In the genomic region with DNA sequence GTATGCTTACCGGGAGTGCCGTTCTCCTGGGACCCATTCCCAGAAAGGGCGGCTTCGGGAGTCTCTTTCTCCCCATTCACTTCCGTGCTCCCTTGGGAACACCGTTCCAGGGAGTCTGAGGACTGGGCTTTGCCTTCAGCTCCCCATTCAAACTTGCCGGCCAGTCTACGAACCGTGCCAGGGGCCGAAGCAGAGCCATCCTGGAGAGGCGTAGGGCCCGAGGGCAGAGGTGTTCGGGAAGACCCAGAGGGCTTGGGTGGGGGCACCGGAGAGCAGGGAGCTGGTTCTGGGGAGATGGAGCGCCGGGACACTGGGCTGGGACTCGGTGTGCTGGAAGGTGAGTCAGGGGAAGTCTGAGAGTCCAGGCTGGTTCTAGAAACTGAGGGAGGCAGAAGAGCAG, we compare ENCODE assay signal across 8 mouse cellular contexts. TPM values are rescaled to one million over a fixed set of nuclear protein-coding genes. Genes with fewer than 3 reads are reported as not detected.
A peak's percentile ranks its signal among the peaks of the same experiment; 100 is the strongest.
DNase-seq lines count a peak whose midpoint lies in the region; ATAC-seq and TF ChIP-seq lines count a peak whose summit lies in the region.

No protein-coding gene starts in this region.

- H3K27ac ChIP-seq in heart, embryonic 16.5 days (ENCODE audit: low read length): no peak overlapping the region

- WGBS in heart, embryonic 16.5 days: 2% methylated on average over 17 of the region's 17 CpGs

- peak; percentile 47; the same call in 1 of the 2 replicates for ATAC-seq in frontal cortex, adult (ENCODE audit: low TSS enrichment)
- ATAC-seq in heart, embryonic 16.5 days (replicated peaks; ENCODE audit: extremely low read depth, insufficient read depth, low FRiP score): no peak; the same call in 1 of the 2 replicates
- ATAC-seq in megakaryocyte progenitor cell, adult 5-6 weeks (replicated peaks; ENCODE audit: poor library complexity): 0 out of 2 replicates have a peak, but pooled peaks have one; percentile 31

- peak overlapping the region; percentile 67 for H3K4me2 ChIP-seq in heart, embryonic 16.5 days (ENCODE audit: low read depth, low read length)

- peaks cover 8% of the 10 kb centered on the region for H3K36me3 ChIP-seq in E14TG2a.4 (ENCODE audit: insufficient read depth, low read length)
- no peaks in the 10 kb centered on the region for H3K36me3 ChIP-seq in heart, embryonic 16.5 days (ENCODE audit: control insufficient read depth, insufficient read depth)

- peaks cover 45% of the 10 kb centered on the region for H3K4me1 ChIP-seq in E14TG2a.4 (replicated peaks; ENCODE audit: low read depth, low read length)
- H3K4me1 ChIP-seq in heart, embryonic 16.5 days (ENCODE audit: control insufficient read depth, insufficient read depth, low read length): peaks cover 4% of the 10 kb centered on the region; the same call in 1 of the 2 replicates

- peak overlapping the region; percentile 80 for H3K4me3 ChIP-seq in E14TG2a.4 (replicated peaks; ENCODE audit: low read length)
- H3K4me3 ChIP-seq in heart, embryonic 16.5 days (ENCODE audit: low read length): peak overlapping the region; percentile 46

- H3K27me3 ChIP-seq in E14TG2a.4 (ENCODE audit: insufficient read depth, low read length): peaks cover 62% of the 10 kb centered on the region
- peaks cover 11% of the 10 kb centered on the region for H3K27me3 ChIP-seq in heart, embryonic 16.5 days (ENCODE audit: control insufficient read depth, insufficient read depth, low read length)

- no peak for TF ChIP-seq CTCF in E14TG2a.4 (conservative IDR thresholded peaks at IDR 0.05; ENCODE audit: low read length)

- DNase-seq in frontal cortex, postnatal 36 days (ENCODE audit: low spot score in 2 of 2): no peak
- no peak for DNase-seq in T-cell, adult 2 months (ENCODE audit: low spot score)
- no peak for DNase-seq in adrenal gland, adult 18-20 months (ENCODE audit: low spot score in 2 of 2)
- no peak for DNase-seq in ovary, postnatal 10 days (ENCODE audit: low spot score)

- H3K9me3 ChIP-seq in E14TG2a.4 (ENCODE audit: low read length): no peaks in the 10 kb centered on the region
- H3K9me3 ChIP-seq in heart, embryonic 16.5 days (replicated peaks; ENCODE audit: control insufficient read depth, low read length): no peaks in the 10 kb centered on the region

- H3K9ac ChIP-seq in heart, embryonic 16.5 days (ENCODE audit: low read length): peak overlapping the region; percentile 46

RNA-seq across cellular contexts. Expression of gene Arhgef15, which starts 2.9 kb away (rescaled TPM):
- polyA plus RNA-seq in heart, embryonic 16.5 days (2015; fragmentation: Nextera tagmentation; extraction: Ambion mirVana): 13.1 and 15.4 TPM in 2 replicates
- not detected in 2 replicates for total RNA-seq in megakaryocyte progenitor cell, adult 5-6 weeks (2015)
- total RNA-seq in megakaryocyte progenitor cell, adult 5-6 weeks (2017): 0.04 and 0.98 TPM in 2 replicates
- total RNA-seq in adrenal gland, adult 18-20 months (2021): 10 to 100 TPM; 18.5 to 19.5 TPM

RNA-seq across cellular contexts. Expression of gene Slc25a35, which starts 13.5 kb away (rescaled TPM):
- 1.7 and 2.2 TPM in 2 replicates for polyA plus RNA-seq in heart, embryonic 16.5 days (2015; fragmentation: Nextera tagmentation; extraction: Ambion mirVana)
- 2.2 and 2.8 TPM in 2 replicates for total RNA-seq in megakaryocyte progenitor cell, adult 5-6 weeks (2015)
- 0.30 and 0.75 TPM in 2 replicates for total RNA-seq in megakaryocyte progenitor cell, adult 5-6 weeks (2017)
- total RNA-seq in adrenal gland, adult 18-20 months (2021): 10 to 100 TPM; 30.6 to 55.5 TPM

RNA-seq across cellular contexts. Expression of gene Rangrf, which starts 20.6 kb away (rescaled TPM):
- 79.2 and 84.3 TPM in 2 replicates for polyA plus RNA-seq in heart, embryonic 16.5 days (2015; fragmentation: Nextera tagmentation; extraction: Ambion mirVana)
- 91.0 and 123 TPM in 2 replicates for total RNA-seq in megakaryocyte progenitor cell, adult 5-6 weeks (2015)
- total RNA-seq in megakaryocyte progenitor cell, adult 5-6 weeks (2017): 46.3 and 54.1 TPM in 2 replicates
- total RNA-seq in adrenal gland, adult 18-20 months (2021): 10 to 100 TPM; 13.5 to 16.7 TPM

RNA-seq across cellular contexts. Expression of gene Odf4, which starts 27.5 kb away (rescaled TPM):
- not detected in 2 replicates for polyA plus RNA-seq in heart, embryonic 16.5 days (2015; fragmentation: Nextera tagmentation; extraction: Ambion mirVana)
- total RNA-seq in megakaryocyte progenitor cell, adult 5-6 weeks (2015): not detected in 2 replicates
- not detected in 2 replicates for total RNA-seq in megakaryocyte progenitor cell, adult 5-6 weeks (2017)
- total RNA-seq in adrenal gland, adult 18-20 months (2021): under 1 TPM in 1 of 2 experiments, not detected in 1; 0.46 TPM

RNA-seq across cellular contexts. Expression of gene Rpl26, which starts 53.0 kb away (rescaled TPM):
- 505 and 551 TPM in 2 replicates for polyA plus RNA-seq in heart, embryonic 16.5 days (2015; fragmentation: Nextera tagmentation; extraction: Ambion mirVana)
- total RNA-seq in megakaryocyte progenitor cell, adult 5-6 weeks (2015): 3,945 and 4,034 TPM in 2 replicates
- 6,407 and 6,432 TPM in 2 replicates for total RNA-seq in megakaryocyte progenitor cell, adult 5-6 weeks (2017)
- total RNA-seq in adrenal gland, adult 18-20 months (2021): 1,000 to 10,000 TPM; 1,157 to 1,226 TPM

Comparison
In these comparisons a context has a peak if more than half of its experiments do, and no peak if none do; other contexts are left out.
1. RNA of gene Arhgef15, which starts 2.9 kb away (total RNA-seq): 18.5 to 19.5 TPM in adrenal gland, adult 18-20 months; 0.04 to 0.98 TPM in megakaryocyte progenitor cell, adult 5-6 weeks; every median in the first group is over 4 times any median in the second.
2. RNA of gene Slc25a35, which starts 13.5 kb away (total RNA-seq): 30.6 to 55.5 TPM in adrenal gland, adult 18-20 months; 0.30 to 2.8 TPM in megakaryocyte progenitor cell, adult 5-6 weeks; every median in the first group is over 4 times any median in the second.